Mouse (Mus musculus): Measurements from ENCODE around the gene Serpina1e. TPM values are rescaled to one million over a fixed set of nuclear protein-coding genes. Genes with fewer than 3 reads are reported as not detected.
"Not testable (repeated sequence)": the region's sequence is repeated elsewhere in the genome, so short reads cannot be mapped to it uniquely, and the experiment has no call there.

Gene Serpina1e
- total and polyA plus RNA-seq, 3 experiments, result 1.0 to 15.5 (median 1.9) TPM

- no peak for DNase-seq
Measured at GRCm38 (mm10) chr12:103962860-103963259, 4.1 kb upstream of the Serpina1e start.

GRCm38 (mm10) chr12:103962337-103962736 is 3.6 kb upstream of the Serpina1e start:
- no peak for DNase-seq

GRCm38 (mm10) chr12:103961716-103962115 is 2.9 kb upstream of the Serpina1e start:
- DNase-seq, result no peak

- DNase-seq, result not testable (repeated sequence)
Measured at GRCm38 (mm10) chr12:103956555-103956954, 2.2 kb downstream of the Serpina1e start.

- DNase-seq, result not testable (repeated sequence)
Measured at GRCm38 (mm10) chr12:103952972-103953371, 5.8 kb downstream of the Serpina1e start.

- no peak for DNase-seq
Measured at GRCm38 (mm10) chr12:103946243-103946642, 12.5 kb downstream of the Serpina1e start.

- not testable (repeated sequence) for DNase-seq
Measured at GRCm38 (mm10) chr12:103909181-103909580, 49.6 kb downstream of the Serpina1e start.

- peak; percentile 53 for DNase-seq
Measured at GRCm38 (mm10) chr12:103907746-103908145, 51.0 kb downstream of the Serpina1e start.

- DNase-seq, result not testable (repeated sequence)
Measured at GRCm38 (mm10) chr12:103904837-103905340, 53.9 kb downstream of the Serpina1e start, which contains the start of gene Serpina1c. TSS of gene Serpina1c (minus strand) at chr12:103904887.

GRCm38 (mm10) chr12:103901929-103902328 is 56.8 kb downstream of the Serpina1e start:
- DNase-seq, result peak; percentile 44

Other genes with a start within 250 kb of the Serpina1e start
- 10 to 100 TPM in 1 of 2 experiments, under 1 TPM in 1; 0.28 to 12.3 TPM for gene Serpina1d, start 185.4 kb downstream of the Serpina1e start, total RNA-seq (2021)
- 1.8 TPM in 1 of 2 replicates, not detected in the other for gene Serpina1d, start 185.4 kb downstream of the Serpina1e start, polyA plus RNA-seq (2012; rRNA removed)
- gene Serpina1b, start 128.6 kb downstream of the Serpina1e start, total RNA-seq (2021), result 10 to 100 TPM in 1 of 2 experiments, 1 to 10 TPM in 1; 1.3 to 29.8 TPM
- gene Serpina1b, start 128.6 kb downstream of the Serpina1e start, polyA plus RNA-seq (2012; rRNA removed), result 1.9 and 6.7 TPM in 2 replicates
- 1 to 10 TPM; 1.8 to 9.7 TPM for gene Serpina1a, start 95.4 kb downstream of the Serpina1e start, total RNA-seq (2021)
- gene Serpina1a, start 95.4 kb downstream of the Serpina1e start, polyA plus RNA-seq (2012; rRNA removed), result 1.8 and 5.5 TPM in 2 replicates
- gene Serpina1c, start 54.1 kb downstream of the Serpina1e start, total RNA-seq (2021), result 10 to 100 TPM in 1 of 2 experiments, under 1 TPM in 1; 0.38 to 20.9 TPM
- gene Serpina1c, start 54.1 kb downstream of the Serpina1e start, polyA plus RNA-seq (2012; rRNA removed), result 0.93 and 3.8 TPM in 2 replicates
- gene Serpina11, start 31.0 kb upstream of the Serpina1e start, total RNA-seq (2021), result under 1 TPM in 1 of 2 experiments, not detected in 1; 0.63 TPM
- gene Serpina11, start 31.0 kb upstream of the Serpina1e start, polyA plus RNA-seq (2012; rRNA removed), result 0.07 TPM in 1 of 2 replicates, not detected in the other
- gene Serpina9, start 54.8 kb upstream of the Serpina1e start, total RNA-seq (2021), result not detected
- gene Serpina9, start 54.8 kb upstream of the Serpina1e start, polyA plus RNA-seq (2012; rRNA removed), result not detected in 2 replicates
- gene Serpina12, start 85.5 kb upstream of the Serpina1e start, total RNA-seq (2021), result under 1 TPM; 0.21 to 0.66 TPM
- gene Serpina12, start 85.5 kb upstream of the Serpina1e start, polyA plus RNA-seq (2012; rRNA removed), result 0.03 TPM in 1 of 2 replicates, not detected in the other
- gene Serpina5, start 142.1 kb upstream of the Serpina1e start, total RNA-seq (2021), result under 1 TPM in 1 of 2 experiments, not detected in 1; 0.75 TPM
- not detected in 2 replicates for gene Serpina5, start 142.1 kb upstream of the Serpina1e start, polyA plus RNA-seq (2012; rRNA removed)
- not detected for gene Serpina3a, start 153.7 kb upstream of the Serpina1e start, total RNA-seq (2021)
- gene Serpina3a, start 153.7 kb upstream of the Serpina1e start, polyA plus RNA-seq (2012; rRNA removed), result not detected in 2 replicates
- 1 to 10 TPM in 1 of 2 experiments, not detected in 1; 1.7 TPM for gene Serpina3b, start 169.0 kb upstream of the Serpina1e start, total RNA-seq (2021)
- gene Serpina3b, start 169.0 kb upstream of the Serpina1e start, polyA plus RNA-seq (2012; rRNA removed), result 0.35 TPM in 1 of 2 replicates, not detected in the other
- 10 to 100 TPM; 20.6 to 23.9 TPM for gene Serpina3c, start 194.9 kb upstream of the Serpina1e start, total RNA-seq (2021)
- gene Serpina3c, start 194.9 kb upstream of the Serpina1e start, polyA plus RNA-seq (2012; rRNA removed), result 8.6 and 9.8 TPM in 2 replicates